Mouse (Mus musculus): ENCODE measurements at regions not wholly inside any gene's neighbourhood (a gene's known extent, or its start where the extent isn't known, plus 50 kb on each side); places are given as distances from the start of the nearest gene placed in this dataset.

- DNase-seq (ENCODE audit: low read depth): no peak
These were observed 61.9 kb upstream of the Pard3b start for GRCm38 (mm10) chr1:61576758-61577157.

GRCm38 (mm10) chr1:61587251-61587650 lies 51.4 kb upstream of the Pard3b start:
- no peak for DNase-seq (ENCODE audit: low read depth)

Data from induced T-regulatory cell, adult 2 months (primary cell).